Mouse (Mus musculus): Measurements from ENCODE around the gene Abtb1.

Abtb1 gene

DNA sequence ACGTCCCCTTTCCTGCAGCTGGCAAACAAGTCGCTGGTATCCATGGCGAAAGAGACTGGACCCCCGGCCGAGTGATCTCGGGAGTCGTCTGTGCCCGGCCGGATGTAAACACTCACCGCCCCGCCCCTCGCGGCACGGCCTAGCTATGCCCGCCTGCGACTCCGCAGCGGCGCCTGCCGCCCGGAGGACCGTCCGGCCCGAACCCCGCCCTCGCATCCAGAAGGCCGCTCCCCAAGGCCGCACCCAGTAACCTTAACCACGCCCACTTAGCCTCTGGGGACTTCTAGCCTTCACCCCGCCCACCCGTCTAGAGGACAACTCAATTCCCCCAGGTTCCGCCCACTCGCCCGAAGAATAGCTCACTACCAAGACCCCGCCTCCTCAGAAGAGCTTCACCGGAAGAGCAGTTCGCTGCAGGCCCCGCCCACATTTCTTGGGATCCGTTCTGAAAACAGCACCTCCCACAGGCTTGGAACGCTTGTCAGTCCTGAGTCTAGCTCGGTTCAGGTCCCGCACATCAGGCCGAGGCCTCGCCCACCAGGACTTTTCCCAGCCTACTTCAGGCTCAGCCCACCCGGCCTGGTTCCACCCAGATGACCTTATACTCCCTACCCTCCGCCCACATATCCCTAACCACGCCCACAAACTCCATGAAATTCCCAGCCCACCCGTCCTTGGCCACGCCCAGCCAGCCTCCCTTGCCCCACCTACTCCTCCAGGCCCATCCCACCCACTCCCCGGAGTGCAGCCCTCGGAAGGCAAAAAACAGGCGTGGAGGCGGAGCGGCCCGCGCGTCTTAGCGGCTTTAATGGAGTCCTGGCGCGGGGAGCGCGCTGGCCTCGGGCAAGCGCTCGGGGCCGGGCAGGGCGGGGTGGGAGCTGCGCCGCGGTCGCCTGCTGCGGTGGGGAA is at the start of gene Abtb1:
Gene Abtb1 (minus strand): TSS at position 204 of the 909 bp plus-strand sequence.
- peak; percentile 99 for DNase-seq (ENCODE audit: low read depth, low spot score)

- DNase-seq (ENCODE audit: low read depth, low spot score): no peak
These were observed 49.0 kb upstream of the Abtb1 start for GRCm38 (mm10) chr6:88890832-88891231.

GRCm38 (mm10) chr6:88889410-88890042 is 47.7 kb upstream of the Abtb1 start:
- no peak for DNase-seq (ENCODE audit: low read depth, low spot score)

GRCm38 (mm10) chr6:88886417-88886967 is 44.7 kb upstream of the Abtb1 start:
- no peak for DNase-seq (ENCODE audit: low read depth, low spot score)

GRCm38 (mm10) chr6:88885644-88886416 is 44.0 kb upstream of the Abtb1 start:
- DNase-seq (ENCODE audit: low read depth, low spot score): no peak

DNA sequence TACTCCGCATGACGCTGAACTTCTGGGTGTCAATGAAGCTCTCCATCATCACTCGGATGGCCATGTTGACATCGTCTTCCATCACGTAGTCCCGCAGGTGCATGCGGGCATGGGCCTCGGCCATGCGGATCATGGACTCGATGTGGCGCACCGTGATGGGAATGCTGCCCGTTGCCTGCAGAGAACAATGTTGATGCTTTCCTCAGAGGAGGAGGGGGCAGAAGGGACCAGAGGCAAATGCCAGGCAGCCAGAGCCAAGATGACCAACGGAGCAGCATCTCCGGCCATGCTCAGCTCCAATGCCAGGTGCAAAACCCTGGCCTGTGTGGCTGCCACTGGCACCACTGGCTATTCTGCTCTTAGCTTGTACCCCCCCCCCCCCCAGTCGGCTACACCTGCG is 42.9 kb upstream of the Abtb1 start:
- no peak for DNase-seq (ENCODE audit: low read depth, low spot score)

GRCm38 (mm10) chr6:88884195-88884594 is 42.4 kb upstream of the Abtb1 start:
- DNase-seq (ENCODE audit: low read depth, low spot score): no peak

DNA sequence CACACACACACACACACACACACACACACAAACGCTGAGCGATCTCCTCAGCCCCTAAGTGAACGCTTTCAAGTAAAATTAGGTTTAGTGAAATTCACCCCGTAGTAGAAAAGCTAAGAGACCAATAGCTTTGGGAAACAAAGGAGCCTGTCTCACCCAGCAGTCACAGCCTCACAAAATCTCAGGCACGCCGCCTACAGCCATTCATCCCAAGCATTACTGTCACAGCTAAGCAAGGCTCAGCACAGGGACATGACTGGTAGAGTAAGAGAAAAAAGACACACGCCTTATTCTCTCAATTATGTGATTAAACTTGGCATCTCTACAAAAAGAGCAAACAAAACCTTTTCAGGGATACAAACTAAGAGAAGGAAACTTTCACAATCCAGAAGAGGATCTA is 39.5 kb upstream of the Abtb1 start:
- no peak for DNase-seq (ENCODE audit: low read depth, low spot score)

- DNase-seq (ENCODE audit: low read depth, low spot score): no peak
These were observed 37.7 kb upstream of the Abtb1 start for GRCm38 (mm10) chr6:88879471-88879870.

DNA sequence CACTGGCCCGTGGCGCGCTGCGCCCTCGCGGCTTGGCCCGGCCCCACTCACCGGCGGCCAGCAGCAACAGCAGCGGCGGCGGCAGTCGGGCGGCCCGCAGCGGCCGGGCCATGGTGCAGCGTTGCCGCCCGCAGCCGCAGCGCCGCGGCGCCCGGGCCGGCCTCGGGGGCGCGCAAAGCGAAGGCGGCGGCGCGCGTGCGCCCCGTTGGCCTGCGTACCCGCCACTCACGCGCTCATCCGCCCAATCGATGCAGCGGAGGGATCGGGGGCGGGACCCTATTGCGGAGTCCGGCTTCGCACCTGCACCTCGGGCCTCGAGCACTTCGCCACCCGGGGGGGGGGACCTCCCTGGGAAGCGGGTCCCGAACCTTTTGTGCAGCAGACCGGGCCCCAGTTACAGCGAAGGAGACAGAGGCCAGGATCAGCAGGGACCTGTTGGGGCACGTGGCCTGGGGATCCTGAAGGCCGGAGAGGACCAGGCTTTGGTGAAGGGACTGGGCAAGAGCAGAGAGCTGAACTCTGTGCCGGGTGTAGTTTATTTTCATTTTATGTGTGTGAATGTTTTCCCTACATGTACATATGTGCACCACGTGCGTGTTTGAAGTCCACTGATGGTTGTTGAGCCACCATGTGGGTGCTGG is 33.2 kb upstream of the Abtb1 start, which contains the start of gene Podxl2:
Gene Podxl2 (minus strand): TSS at position 177 of the 641 bp plus-strand sequence.
- DNase-seq (ENCODE audit: low read depth, low spot score): no peak

DNA sequence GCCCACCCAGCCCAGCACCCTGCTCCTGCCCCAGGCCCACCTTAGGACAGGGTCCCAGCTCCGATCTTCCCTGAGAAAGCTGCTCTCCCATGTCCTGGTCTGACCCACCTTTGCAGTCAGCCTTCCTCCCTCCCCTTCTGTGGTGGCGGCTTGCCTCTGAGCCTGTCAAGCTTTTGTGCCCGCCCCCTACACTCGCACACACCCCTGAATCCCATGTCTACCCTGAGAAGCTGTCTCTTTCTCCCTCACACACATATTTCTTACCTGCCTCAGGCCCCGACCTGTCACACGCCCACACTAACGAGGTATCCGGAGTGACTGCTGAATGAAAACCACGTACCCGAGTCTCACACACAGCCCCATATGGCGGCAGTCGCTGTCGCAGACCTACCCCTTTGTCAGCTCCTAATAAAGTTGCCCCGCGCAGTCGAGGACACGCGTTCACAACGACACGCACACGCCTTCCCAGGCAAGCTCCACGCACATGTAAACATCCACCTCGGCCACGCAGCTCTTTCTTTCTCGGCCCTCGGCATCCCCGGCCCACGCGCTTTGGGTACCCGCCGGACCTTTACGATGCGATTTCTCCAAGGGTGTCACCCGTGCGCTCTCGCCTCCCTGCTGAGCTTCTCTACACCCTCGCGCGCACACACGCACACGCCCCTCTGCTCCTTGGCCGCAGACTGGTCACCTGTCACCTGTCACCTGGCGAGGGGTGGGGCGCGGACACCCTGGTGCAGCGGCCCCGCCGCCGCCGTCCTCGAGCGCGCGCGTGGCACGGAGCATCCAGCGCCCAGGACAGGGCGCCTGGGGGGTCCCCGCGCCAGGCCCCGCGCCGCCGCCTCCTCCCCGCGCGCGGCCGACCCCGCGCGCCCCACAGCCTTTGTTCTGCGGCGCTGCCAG is 32.4 kb upstream of the Abtb1 start:
- DNase-seq (ENCODE audit: low read depth, low spot score): no peak

- DNase-seq (ENCODE audit: low read depth, low spot score): no peak
These were observed 31.0 kb upstream of the Abtb1 start for GRCm38 (mm10) chr6:88872811-88873210.

DNA sequence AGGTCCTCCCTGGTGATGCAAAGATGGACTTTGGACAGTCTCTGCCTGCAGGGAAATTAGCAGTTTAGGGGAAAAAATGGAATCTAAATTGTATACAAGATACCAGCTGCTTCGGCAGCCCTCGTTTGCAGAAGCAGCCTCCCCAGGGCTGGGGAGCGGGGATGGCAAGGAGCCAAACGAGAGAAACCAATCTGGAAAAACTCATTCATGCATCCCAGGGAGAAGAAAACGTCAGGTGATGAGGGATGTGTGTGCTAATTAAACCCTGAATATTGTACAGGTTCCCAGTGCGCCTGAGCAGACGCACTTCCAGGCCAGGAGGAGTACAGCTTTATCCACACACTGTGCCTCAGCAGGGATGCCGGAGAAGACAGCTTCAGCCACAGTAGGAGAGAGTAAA is 29.8 kb upstream of the Abtb1 start:
- DNase-seq (ENCODE audit: low read depth, low spot score): no peak

DNA sequence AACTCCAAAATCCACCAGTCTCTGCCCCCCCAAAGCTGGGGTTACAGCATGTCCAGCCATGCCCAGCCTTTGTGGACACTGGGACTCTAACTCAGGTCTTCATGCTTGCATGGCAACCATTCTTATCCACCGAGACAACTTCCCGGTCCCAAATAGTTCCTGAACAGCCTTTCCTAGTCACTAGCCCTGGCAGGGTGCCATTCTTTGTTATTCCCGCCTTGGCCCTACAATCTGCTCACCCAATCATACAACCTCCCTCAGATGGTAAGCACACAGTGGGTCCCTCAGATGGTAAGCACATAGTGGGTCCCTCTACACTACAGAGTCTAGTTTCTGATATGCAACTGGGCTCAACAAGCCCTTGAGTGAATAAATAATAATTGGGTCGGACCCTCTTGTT is 28.8 kb upstream of the Abtb1 start:
- DNase-seq (ENCODE audit: low read depth, low spot score): no peak

GRCm38 (mm10) chr6:88869459-88869858 is 27.7 kb upstream of the Abtb1 start:
- DNase-seq (ENCODE audit: low read depth, low spot score): no peak

DNA sequence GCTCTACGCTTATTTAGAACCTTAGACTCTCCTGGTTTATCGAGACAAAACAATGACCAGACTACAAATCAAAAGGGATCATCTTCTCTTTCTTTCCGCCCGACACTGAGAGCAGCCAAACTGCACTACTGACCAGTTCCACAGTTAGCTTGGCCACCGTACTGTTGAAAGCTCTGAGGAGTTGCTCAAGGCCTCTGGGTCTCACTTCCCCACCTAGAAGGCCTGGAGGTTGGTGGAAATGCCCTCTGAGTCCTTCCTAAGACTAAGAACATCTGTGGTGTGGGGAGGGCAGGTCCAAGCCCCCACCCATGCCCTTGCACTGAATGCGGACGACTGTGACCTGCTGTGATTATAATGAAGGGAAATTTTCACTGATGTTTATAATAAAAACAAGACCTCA is 23.9 kb upstream of the Abtb1 start:
- no peak for DNase-seq (ENCODE audit: low read depth, low spot score)

DNA sequence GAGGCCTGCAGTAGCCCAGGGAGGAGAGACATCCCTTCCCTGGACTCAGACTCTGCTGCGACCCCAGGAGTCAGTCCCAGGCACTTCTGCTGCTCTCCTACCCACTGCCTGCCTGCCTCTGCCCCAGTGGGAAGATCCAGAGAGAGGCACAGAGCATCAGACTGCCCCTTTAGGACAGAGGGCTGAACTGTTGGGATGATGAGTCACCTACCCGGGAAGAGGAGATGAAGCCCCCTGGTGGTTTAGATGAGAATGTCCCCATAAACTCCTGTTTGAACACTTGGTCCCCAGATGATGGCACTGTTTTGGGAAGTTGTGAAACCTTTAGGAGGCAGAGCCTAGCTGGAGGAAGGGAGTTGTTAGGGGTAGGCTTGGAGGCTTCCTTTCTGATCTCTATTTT is 19.1 kb upstream of the Abtb1 start:
- DNase-seq (ENCODE audit: low read depth, low spot score): peak; percentile 29

GRCm38 (mm10) chr6:88858341-88858740 is 16.6 kb upstream of the Abtb1 start:
- DNase-seq (ENCODE audit: low read depth, low spot score): no peak

GRCm38 (mm10) chr6:88857830-88858229 is 16.0 kb upstream of the Abtb1 start:
- DNase-seq (ENCODE audit: low read depth, low spot score): no peak

DNA sequence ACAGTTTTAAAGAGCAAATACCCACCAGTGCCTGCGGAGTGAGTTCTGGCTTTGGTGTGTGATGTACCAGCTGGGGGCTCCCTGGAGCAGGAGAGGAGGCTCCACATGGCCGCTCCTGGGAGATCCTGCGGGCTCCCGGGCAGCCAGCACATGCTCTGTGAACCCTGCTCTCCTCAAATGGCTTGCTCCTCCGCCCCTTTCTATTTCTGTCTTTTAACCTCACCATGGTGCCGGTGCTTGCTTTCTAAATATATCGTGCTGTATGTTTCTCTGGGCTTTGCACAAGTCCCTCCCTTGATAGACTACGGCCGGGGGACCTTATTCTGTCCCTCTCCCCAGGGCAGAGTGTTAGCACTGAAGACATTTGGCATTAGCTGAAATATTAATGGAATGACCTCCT is 15.5 kb upstream of the Abtb1 start:
- no peak for DNase-seq (ENCODE audit: low read depth, low spot score)
